Mouse (Mus musculus) adrenal gland, postnatal 10 days (tissue): ENCODE results near the gene Hist2h2aa2. TPM values are rescaled to one million over a fixed set of nuclear protein-coding genes. Genes with fewer than 3 reads are reported as not detected.
A peak's percentile ranks its signal among the peaks of the same experiment; 100 is the strongest.
"Not testable (repeated sequence)": the region's sequence is repeated elsewhere in the genome, so short reads cannot be mapped to it uniquely, and the experiment has no call there.

Experiments used
- DNase-seq: peaks from one replicate; pipeline ENCODE4 v3.0.0; 2021; ENCODE audit warnings: mixed read lengths
- total RNA-seq, 2 experiments: library from RNA; stranded (reverse); gene quantifications; 2 replicates each; pipeline ENCODE4 v1.2.3; 2021

The Hist2h2aa2 gene
- total RNA-seq, 2 experiments from 2014 or later: 944 to 1,071 TPM

GRCm38 (mm10) chr3:96262216-96262875, 22.3 kb upstream of the Hist2h2aa2 start:
- peak; percentile 88 for DNase-seq

DNA sequence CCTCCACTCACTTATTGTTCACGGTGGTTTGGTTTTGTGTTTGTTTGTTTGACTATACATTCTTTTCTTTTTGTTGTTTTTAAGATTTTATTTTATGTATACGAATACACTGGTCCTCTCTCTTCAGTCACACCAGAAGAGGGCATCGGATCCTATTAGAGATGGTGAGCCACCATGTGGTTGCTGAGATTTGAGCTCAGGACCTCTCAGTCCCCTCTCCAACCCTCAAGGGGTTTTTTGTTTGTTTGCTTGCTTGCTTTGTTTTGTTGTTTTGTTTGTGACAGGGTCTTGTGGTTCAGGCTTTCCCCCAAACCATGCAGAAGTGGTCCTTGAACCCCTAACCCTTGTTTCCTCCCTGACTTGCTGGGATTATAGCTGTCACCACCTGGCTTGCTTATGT, 21.5 kb upstream of the Hist2h2aa2 start:
- DNase-seq: no peak

DNA sequence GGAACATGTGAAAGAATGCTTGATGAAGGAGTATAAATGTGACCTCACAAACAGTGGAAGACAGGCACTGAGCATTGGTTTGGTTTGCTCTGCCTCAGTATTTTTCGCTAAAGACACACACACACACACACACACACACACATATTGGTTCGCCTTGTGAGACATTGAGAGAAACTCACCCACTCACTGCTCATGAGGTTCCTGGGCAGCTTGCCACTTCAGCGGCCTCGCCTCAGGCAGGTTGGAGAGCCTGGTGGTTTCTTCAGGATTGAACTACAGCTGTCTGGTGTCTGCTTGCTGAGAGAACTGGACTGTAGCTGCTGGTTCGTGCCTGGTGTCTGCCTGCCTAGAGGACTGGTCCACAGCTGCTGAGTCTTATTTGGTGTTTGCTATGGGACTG, 20.1 kb upstream of the Hist2h2aa2 start:
- DNase-seq: no peak

DNA sequence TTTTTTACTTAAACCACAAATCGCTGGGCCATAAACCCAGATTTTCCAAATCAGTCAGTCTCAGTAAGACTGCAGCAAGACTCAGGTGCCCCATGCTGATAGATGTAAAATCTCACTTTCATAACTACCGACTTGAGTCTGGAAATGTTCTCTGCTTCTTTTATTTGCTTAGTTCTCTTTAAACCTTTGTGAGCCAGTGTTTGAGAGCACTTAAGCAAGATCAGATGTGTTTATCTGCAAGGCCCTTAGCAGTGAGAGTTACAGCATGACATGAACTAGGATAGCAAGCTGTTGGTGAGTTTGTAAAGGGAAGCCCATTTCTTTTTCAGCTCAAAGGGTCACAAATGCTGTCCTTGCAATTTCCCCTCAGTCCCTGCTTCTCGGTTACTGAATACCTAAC, 17.1 kb upstream of the Hist2h2aa2 start:
- DNase-seq: no peak

GRCm38 (mm10) chr3:96255926-96256593, 16.0 kb upstream of the Hist2h2aa2 start:
- no peak for DNase-seq

GRCm38 (mm10) chr3:96254683-96255355, 14.7 kb upstream of the Hist2h2aa2 start:
- DNase-seq: no peak

DNA sequence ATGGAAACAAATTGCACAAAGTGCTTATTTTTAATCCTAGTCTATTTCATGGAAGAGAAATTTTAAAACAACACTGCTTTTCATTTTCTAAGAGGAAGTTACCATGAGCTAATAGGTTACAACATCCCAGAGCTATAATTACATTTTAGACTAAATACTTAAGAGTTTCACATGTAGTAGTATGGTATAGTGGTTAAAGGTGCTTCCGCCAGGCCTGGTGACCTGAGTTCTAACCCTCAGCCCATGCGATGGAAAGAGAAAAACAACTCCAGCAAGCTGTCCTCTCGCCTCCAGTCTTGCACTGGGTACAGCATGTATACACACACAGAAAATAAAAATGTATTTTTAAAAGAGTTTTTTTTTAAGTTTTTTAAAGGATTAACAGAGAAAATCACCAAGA, 11.7 kb upstream of the Hist2h2aa2 start:
- DNase-seq: no peak

- no peak for DNase-seq
Observed at GRCm38 (mm10) chr3:96250890-96251289, 10.8 kb upstream of the Hist2h2aa2 start.

DNA sequence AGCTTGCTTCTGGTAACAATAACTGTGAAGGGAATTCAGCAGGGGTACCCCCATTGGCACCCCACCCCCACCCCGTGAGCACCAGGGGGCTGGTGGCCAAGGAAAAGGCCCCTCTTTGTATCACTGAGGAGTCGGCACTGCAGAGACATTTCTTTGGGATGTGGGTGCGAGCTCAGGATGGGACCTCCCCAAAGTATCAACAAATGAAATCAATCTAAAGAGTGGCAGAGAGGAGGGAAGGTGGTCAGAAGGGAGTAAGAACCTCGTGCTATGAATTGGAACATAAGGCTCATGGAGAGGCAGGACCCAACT, 8.9 kb upstream of the Hist2h2aa2 start:
- DNase-seq: no peak

GRCm38 (mm10) chr3:96248141-96249033, 8.3 kb upstream of the Hist2h2aa2 start:
- no peak for DNase-seq

DNA sequence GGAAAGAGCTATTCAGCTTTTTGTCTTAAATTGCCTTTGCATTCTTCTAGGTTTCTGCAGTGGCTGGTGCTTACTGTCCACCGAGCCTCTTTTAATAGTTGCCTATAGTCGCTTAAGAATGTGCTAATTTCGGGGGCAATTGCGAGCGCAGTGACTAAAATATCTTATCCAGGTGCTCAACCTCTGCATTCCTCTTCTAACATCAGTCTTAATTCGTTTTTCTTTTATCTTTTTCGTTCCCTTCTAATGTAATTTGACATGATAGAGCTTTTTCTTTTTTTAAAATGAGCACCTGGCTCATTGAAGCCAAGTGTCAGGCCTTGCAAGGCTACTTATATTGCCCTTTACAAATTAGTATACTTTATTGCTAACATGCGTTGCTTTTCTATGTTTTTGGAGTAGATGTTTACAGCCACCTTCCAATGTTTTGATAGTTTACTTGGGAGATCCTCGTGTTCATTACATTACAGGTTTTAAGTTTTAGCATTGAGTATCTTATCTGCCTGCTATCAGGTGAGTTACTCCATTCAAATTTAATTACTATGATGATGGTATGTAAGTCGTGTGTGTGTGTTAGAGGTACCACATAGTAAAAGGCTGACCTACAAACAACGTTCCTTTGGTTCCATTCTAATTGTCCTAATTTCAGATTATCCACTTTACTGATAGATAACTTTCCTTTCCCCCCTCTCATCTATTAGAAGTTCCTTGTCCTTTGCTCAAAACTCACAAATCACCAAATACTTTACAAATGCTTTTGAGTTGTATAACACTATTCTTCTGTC, 7.5 kb upstream of the Hist2h2aa2 start:
- no peak for DNase-seq

DNA sequence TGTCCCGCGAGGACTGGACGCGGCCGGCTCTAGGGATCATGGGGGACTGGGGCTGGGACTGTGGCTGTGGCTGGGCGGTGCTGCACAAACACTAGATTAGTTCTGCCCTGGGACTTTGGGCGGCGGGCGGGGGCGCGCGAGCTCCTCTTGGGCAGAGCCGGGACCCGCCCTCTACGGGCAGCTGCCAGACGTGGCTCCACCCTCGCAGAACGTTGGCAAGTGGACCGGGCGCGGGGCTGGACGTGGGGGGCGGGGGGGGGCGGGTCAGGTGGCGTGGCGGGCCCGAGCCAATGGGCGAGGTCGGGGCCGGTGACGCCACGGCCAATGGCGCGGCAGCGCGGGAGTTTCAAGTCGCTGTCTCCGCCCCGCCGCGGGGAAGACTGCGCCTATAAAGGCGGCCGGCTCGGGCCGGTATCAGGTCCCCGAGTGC, 6.4 kb upstream of the Hist2h2aa2 start, which contains the start of gene Hist2h3c1:
Gene Hist2h3c1, plus strand, starts transcription at position 259 of the 430 bp plus-strand sequence.
- not testable (repeated sequence) for DNase-seq

- not testable (repeated sequence) for DNase-seq
Observed at GRCm38 (mm10) chr3:96246018-96246417, 5.9 kb upstream of the Hist2h2aa2 start.

DNA sequence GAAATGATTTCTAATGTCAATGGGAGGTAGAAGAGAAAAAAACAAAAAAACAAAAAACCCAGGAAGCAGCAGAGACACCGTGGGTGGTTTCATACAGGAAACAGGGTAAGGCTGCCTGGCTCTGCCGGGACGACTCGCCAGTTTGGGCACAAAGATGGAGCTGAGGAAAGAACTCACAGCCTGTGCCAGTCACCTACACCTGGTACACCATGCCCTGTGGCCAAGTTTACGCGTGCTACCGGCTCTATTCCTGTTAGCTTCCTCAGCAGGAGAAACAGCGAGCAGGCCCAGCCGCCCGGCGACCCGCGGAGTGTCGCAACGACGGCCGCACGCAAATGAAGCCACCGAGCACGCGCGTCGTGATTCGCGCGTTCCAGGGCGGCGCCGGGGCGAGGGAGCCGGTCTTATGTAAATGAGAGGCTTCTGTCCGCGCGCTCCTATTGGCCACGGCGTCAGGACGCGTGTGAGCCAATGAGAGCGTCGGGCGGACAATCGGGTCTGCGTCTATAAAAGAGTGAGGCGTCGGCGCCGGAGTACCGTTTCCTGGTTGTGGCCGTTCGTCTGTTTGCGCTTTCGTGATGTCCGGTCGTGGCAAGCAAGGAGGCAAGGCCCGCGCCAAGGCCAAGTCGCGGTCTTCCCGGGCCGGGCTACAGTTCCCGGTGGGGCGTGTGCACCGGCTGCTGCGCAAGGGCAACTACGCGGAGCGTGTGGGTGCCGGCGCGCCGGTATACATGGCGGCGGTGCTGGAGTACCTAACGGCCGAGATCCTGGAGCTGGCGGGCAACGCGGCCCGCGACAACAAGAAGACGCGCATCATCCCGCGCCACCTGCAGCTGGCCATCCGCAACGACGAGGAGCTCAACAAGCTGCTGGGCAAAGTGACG, 5.2 kb upstream of the Hist2h2aa2 start, which contains the start of gene Hist2h2aa1:
Gene Hist2h2aa1, plus strand, starts transcription at position 495 of the 884 bp plus-strand sequence.
- DNase-seq: peak; percentile 88

GRCm38 (mm10) chr3:96243921-96244572, 4.0 kb upstream of the Hist2h2aa2 start:
- DNase-seq: no peak

- DNase-seq: no peak
Observed at GRCm38 (mm10) chr3:96240799-96241197, 722 bp upstream of the Hist2h2aa2 start.

DNA sequence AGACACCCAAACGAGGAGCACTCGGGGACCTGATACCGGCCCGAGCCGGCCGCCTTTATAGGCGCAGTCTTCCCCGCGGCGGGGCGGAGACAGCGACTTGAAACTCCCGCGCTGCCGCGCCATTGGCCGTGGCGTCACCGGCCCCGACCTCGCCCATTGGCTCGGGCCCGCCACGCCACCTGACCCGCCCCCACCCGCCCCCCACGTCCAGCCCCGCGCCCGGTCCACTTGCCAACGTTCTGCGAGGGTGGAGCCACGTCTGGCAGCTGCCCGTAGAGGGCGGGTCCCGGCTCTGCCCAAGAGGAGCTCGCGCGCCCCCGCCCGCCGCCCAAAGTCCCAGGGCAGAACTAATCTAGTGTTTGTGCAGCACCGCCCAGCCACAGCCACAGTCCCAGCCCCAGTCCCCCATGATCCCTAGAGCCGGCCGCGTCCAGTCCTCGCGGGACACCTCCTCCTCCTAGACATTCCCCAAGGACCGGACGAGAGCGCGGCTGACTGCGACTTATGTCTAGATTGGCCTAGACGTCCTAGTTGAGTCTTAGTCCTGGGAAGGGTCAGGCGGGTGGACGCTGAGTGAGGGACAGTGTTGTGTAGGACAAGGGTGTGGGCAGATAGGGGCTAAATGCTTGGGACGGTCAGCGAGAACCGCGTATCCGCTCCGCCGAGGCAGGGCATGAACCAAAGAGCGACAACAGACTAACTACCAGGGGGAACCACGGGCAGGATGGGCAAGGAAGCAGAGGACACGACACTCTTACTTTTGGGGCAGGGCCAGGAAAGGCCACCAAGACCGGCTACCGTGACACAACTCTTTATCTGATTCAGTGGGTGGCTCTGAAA, 902 bp downstream of the Hist2h2aa2 start, which contains the start of gene Hist2h3c2:
Gene Hist2h3c2, minus strand, starts transcription at position 174 of the 840 bp plus-strand sequence.
- peak; percentile 65 for DNase-seq

GRCm38 (mm10) chr3:96237904-96238511, 2.1 kb downstream of the Hist2h2aa2 start:
- DNase-seq: no peak
